Mouse (Mus musculus) embryonic facial prominence, embryonic 12.5 days (tissue): ENCODE measurements around the gene Itm2b. TPM values are rescaled to one million over a fixed set of nuclear protein-coding genes. Genes with fewer than 3 reads are reported as not detected.

Experiments
- ATAC-seq: fragments of 200-750 bp; cut with Nextera tagmentation; 2 replicates; pipeline ENCODE4 v1.8.0; 2017; ENCODE audit not compliant: insufficient number of reproducible peaks, insufficient read depth, low FRiP score, low TSS enrichment
- H3K27ac ChIP-seq: fragments of 300-500 bp; sonication (generic); 2 replicates; pipeline ENCODE4 v1.5.1; 2016; ENCODE audit warnings: mild to moderate bottlenecking
- H3K27me3 ChIP-seq: fragments of 300-500 bp; sonication (generic); 2 replicates; pipeline ENCODE4 v1.6.1; 2016; ENCODE audit warnings: mild to moderate bottlenecking, moderate library complexity
- H3K36me3 ChIP-seq: fragments of 300-500 bp; sonication (generic); 2 replicates; pipeline ENCODE4 v1.6.1; 2016; ENCODE audit warnings: mild to moderate bottlenecking
- H3K4me1 ChIP-seq: fragments of 300-500 bp; sonication (generic); 2 replicates; pipeline ENCODE4 v1.6.1; 2016
- H3K4me2 ChIP-seq: fragments of 300-500 bp; sonication (generic); replicated peaks from 2 replicates; pipeline ENCODE4 v1.6.1; 2016; ENCODE audit warnings: mild to moderate bottlenecking, moderate library complexity
- H3K4me3 ChIP-seq: fragments of 300-500 bp; sonication (generic); 2 replicates; pipeline ENCODE4 v1.5.1; 2016; ENCODE audit warnings: mild to moderate bottlenecking
- H3K9ac ChIP-seq: fragments of 300-500 bp; sonication (generic); 2 replicates; pipeline ENCODE4 v1.6.1; 2016; ENCODE audit warnings: mild to moderate bottlenecking, moderate library complexity
- H3K9me3 ChIP-seq: fragments of 300-500 bp; sonication (generic); 2 replicates; pipeline ENCODE4 v1.6.1; 2016; ENCODE audit warnings: mild to moderate bottlenecking, moderate library complexity
- WGBS: fragments of 180-500 bp; shearing (Covaris S2); methylation state at CpG from one replicate; pipeline ENCODE4 v1.1.7; 2016; 5-methylcytosine and 5-hydroxymethylcytosine counted together
- polyA plus RNA-seq: library from polyadenylated mRNA; unstranded; fragments of >200 nt; fragmentation: Nextera tagmentation; extraction: Ambion mirVana; gene quantifications from 2 replicates; pipeline ENCODE4 v1.2.1, GENCODE M21; 2016

The Itm2b gene
- polyA plus RNA-seq, 1 experiment from 2014 or later, result 464 TPM

GRCm38 (mm10) chr14:73312909-73313308 lies 72.2 kb downstream of the Itm2b start:
- ATAC-seq, result no peak
- no peak overlapping the region for H3K4me2 ChIP-seq
- H3K4me1 ChIP-seq, result no peaks in the 10 kb centered on the region
- no peaks in the 10 kb centered on the region for H3K27me3 ChIP-seq
- no peaks in the 10 kb centered on the region for H3K36me3 ChIP-seq
- no peak overlapping the region for H3K9ac ChIP-seq
- 86% methylated on average over 5 of the region's 5 CpGs for WGBS
- no peaks in the 10 kb centered on the region for H3K9me3 ChIP-seq
- H3K27ac ChIP-seq, result no peak overlapping the region
- no peak overlapping the region for H3K4me3 ChIP-seq

Other genes with a start within 250 kb of the Itm2b start
- gene Lpar6, start 147.4 kb downstream of the Itm2b start, polyA plus RNA-seq, result 15.8 and 16.2 TPM in 2 replicates
- 24.3 and 24.6 TPM in 2 replicates for gene Rb1, start 59.5 kb downstream of the Itm2b start, polyA plus RNA-seq
- gene Med4, start 124.7 kb upstream of the Itm2b start, polyA plus RNA-seq, result 104 and 105 TPM in 2 replicates
- 92.5 and 107 TPM in 2 replicates for gene Sucla2, start 140.0 kb upstream of the Itm2b start, polyA plus RNA-seq
- gene Nudt15, start 163.0 kb upstream of the Itm2b start, polyA plus RNA-seq, result 6.6 and 7.4 TPM in 2 replicates